Mouse (Mus musculus): ENCODE results near the gene Tmem129. TPM values are rescaled to one million over a fixed set of nuclear protein-coding genes. Genes with fewer than 3 reads are reported as not detected.

Tmem129 gene
- polyA plus RNA-seq (2017; shearing (Covaris generic)), result 12.0 TPM

DNA sequence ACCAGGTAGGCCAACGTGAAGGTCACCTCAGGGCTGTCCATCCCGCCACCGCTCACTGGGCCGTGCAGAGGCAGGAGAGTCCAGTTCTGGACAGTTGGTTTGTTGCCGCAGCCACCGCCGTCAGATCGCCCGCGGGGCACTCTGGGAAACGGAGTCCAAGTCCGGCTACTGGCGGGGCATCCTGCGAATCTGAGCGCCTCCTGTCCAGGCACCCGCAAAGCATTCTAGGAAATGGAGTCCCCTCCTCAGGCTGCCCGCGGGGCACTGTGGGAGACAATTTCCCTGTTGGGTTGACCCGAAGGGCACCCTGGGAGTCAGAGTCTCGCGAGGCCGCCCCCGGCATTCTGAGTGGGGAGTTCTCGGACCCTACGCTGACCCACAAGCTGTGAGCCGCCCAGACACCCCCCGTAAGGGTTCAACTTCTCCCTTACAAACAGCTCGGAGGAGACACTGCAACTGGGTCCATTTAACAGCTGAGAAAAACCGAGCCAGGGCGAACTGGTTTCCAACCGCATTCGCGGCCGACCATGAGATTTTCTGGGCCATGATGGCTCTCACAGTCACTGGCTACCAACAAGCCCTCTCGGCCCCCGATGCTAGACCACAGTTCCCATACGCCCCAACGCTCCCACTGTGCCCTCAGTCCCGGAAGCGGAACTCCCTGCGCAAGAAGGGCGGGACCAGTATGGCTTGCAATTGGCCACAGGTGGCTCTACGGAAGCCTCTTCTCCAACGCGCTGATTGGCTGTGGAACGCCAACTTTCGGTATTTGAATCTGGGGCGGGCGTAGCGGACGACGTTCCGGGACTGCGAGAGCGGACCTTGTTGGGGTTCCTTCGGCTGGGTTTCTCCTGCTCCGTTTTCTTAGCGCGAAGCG is at the start of gene Tmem129, which contains the start of gene Tacc3:
Gene Tmem129 (minus strand): TSS at position 630 of the 877 bp plus-strand sequence.
Gene Tacc3 (plus strand): TSS at position 342 of the 877 bp plus-strand sequence.

DNA sequence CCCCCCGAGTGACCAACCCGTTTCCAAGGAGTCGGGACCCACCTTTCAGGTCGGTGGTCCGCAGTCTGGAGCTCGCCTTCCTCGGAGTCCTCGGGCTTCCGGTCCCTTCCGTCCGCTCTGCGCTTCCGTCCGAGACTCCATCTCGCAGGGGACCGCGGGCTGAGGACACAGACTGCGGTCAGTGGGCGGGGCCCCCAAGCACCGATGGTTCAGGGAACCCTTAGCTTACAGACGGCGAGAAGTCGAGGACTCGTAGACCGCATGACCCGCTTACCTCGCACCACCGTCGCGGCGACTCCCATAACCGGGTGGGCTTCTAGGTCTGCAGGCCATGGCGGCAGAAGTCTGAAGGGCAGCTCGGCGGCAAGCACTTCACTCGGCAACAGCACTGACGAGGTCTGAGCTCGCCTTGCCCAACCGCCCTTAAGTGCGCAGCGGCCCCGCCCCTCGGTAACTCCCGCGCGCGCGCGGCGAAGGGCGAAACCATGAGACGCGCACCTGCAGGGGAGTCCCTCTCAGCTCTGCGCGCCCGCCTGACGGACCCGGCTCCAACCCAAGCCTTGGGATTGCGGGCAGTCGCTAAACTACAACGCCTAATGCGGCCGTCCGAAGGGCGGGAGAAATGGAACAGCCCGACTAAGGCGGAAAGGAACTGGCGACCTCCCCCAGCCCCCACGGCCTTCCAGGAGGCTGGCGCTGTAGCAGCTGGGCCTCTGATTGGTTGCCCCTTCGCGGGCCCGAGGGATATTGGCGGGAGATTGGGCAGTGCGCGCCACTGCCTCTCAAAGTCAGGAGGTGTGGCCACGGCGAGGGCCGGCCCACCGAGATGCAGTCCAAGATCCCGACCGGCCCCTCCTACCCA is 6.1 kb downstream of the Tmem129 start, which contains the start of gene Slbp:
Gene Slbp (minus strand): TSS at position 654 of the 862 bp plus-strand sequence.

DNA sequence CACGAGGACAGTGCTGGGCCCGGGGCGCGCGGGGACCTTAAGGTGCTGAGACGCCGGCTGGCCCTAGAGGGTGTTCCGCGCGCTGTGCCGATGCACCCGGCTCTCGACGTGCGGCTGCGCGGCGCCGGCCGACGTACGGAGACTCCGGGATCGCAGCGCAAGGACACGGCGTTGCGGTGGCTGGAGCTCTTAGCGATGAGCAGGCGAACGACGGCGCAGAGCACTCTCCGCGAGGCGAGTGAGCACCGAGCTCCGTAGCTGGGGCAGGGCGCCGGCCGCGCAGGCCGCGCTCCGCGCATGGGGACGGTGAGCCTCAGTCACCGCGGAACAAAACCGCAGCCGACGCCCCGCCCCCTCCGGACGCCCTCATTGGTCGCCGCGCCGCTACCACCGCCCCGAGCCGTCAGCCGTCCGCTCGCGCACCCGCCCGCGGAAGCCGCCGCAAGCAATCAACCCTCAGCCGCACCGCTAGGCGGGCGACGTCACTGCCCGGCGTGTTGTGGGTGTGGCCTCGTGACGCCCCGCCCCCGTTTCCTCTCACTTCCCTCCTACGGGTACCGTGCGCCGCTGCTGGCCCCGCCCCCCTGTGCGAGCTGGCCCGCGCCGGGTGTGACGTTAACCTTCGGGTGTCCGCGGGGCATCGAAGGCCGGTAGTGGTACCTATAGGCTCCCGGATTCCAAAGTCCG is 28.8 kb downstream of the Tmem129 start, which contains the start of the genes Fam53a and Gm9903:
Gene Fam53a (minus strand): TSS at position 335 of the 687 bp plus-strand sequence.
Gene Gm9903 (plus strand): TSS at position 625 of the 687 bp plus-strand sequence.

Other genes with a start within 250 kb of the Tmem129 start
- not detected for gene Nkx1-1, start 224.4 kb downstream of the Tmem129 start, polyA plus RNA-seq (2017; shearing (Covaris generic))
- 48.5 TPM for gene Fam53a, start 28.8 kb downstream of the Tmem129 start, polyA plus RNA-seq (2017; shearing (Covaris generic))
- gene Gm9903, start 28.5 kb downstream of the Tmem129 start, polyA plus RNA-seq (2017; shearing (Covaris generic)), result 0.56 TPM
- 181 TPM for gene Slbp, start 5.8 kb downstream of the Tmem129 start, polyA plus RNA-seq (2017; shearing (Covaris generic))
- 10.0 TPM for gene Tacc3, start 288 bp downstream of the Tmem129 start, polyA plus RNA-seq (2017; shearing (Covaris generic))
- gene Fgfr3, start 63.3 kb upstream of the Tmem129 start, polyA plus RNA-seq (2017; shearing (Covaris generic)), result 0.41 TPM
- gene Letm1, start 124.4 kb upstream of the Tmem129 start, polyA plus RNA-seq (2017; shearing (Covaris generic)), result 88.7 TPM
- gene Nsd2, start 162.3 kb upstream of the Tmem129 start, polyA plus RNA-seq (2017; shearing (Covaris generic)), result 27.6 TPM

Data from effector memory CD4-positive, alpha-beta T cell, adult 5 months (primary cell).